Mouse (Mus musculus) gastrocnemius, adult 8-10 months (tissue): ENCODE results near the gene Cntnap1. TPM values are rescaled to one million over a fixed set of nuclear protein-coding genes. Genes with fewer than 3 reads are reported as not detected.
A peak's percentile ranks its signal among the peaks of the same experiment; 100 is the strongest.
"Not testable (repeated sequence)": the region's sequence is repeated elsewhere in the genome, so short reads cannot be mapped to it uniquely, and the experiment has no call there.

Experiments used
- DNase-seq, 2 experiments: peaks; one replicate each; pipeline ENCODE4 v3.0.0; 2022; ENCODE audit warnings: low spot score in 2 of 2
- total RNA-seq, 4 experiments: library from RNA; stranded (reverse); gene quantifications; 2 replicates each; pipeline ENCODE4 v1.2.4; 2022

Cntnap1 gene
- total RNA-seq, 4 experiments from 2014 or later: 0.67 to 1.3 (median 0.81) TPM

GRCm38 (mm10) chr11:101149178-101150105 is 20.9 kb upstream of the Cntnap1 start:
- peak in 1 of 2 experiments; percentile 26 for DNase-seq

GRCm38 (mm10) chr11:101151063-101151462 is 19.3 kb upstream of the Cntnap1 start:
- DNase-seq: no peak

GRCm38 (mm10) chr11:101152825-101153224 is 17.5 kb upstream of the Cntnap1 start:
- DNase-seq: no peak

- no peak for DNase-seq
Measured at GRCm38 (mm10) chr11:101154648-101155047, 15.7 kb upstream of the Cntnap1 start.

- no peak for DNase-seq
Measured at GRCm38 (mm10) chr11:101155151-101155550, 15.2 kb upstream of the Cntnap1 start.

GRCm38 (mm10) chr11:101155728-101156371 is 14.5 kb upstream of the Cntnap1 start, which contains the start of gene Tubg2:
Gene Tubg2, plus strand, starts transcription at chr11:101155907.
- DNase-seq: no peak

GRCm38 (mm10) chr11:101160151-101160550 is 10.2 kb upstream of the Cntnap1 start:
- DNase-seq: not testable (repeated sequence)

GRCm38 (mm10) chr11:101160981-101161505 is 9.3 kb upstream of the Cntnap1 start:
- DNase-seq: not testable (repeated sequence)

GRCm38 (mm10) chr11:101161551-101161950 is 8.8 kb upstream of the Cntnap1 start:
- no peak for DNase-seq

GRCm38 (mm10) chr11:101162301-101162700 is 8.0 kb upstream of the Cntnap1 start:
- DNase-seq: no peak

- peak; percentile 78 to 90 for DNase-seq
Measured at GRCm38 (mm10) chr11:101162772-101163171, 7.6 kb upstream of the Cntnap1 start.

GRCm38 (mm10) chr11:101163476-101164350 is 6.6 kb upstream of the Cntnap1 start:
- DNase-seq: no peak

- no peak for DNase-seq
Measured at GRCm38 (mm10) chr11:101164351-101164665, 6.0 kb upstream of the Cntnap1 start.

- no peak for DNase-seq
Measured at GRCm38 (mm10) chr11:101164677-101165580, 5.4 kb upstream of the Cntnap1 start.

GRCm38 (mm10) chr11:101166357-101166756 is 4.0 kb upstream of the Cntnap1 start:
- no peak for DNase-seq

GRCm38 (mm10) chr11:101167211-101167962 is 2.9 kb upstream of the Cntnap1 start:
- DNase-seq: no peak

GRCm38 (mm10) chr11:101167963-101168300 is 2.4 kb upstream of the Cntnap1 start:
- no peak for DNase-seq

- DNase-seq: no peak
Measured at GRCm38 (mm10) chr11:101168301-101168980, 1.9 kb upstream of the Cntnap1 start.
